Mouse (Mus musculus): ENCODE results near the gene Gopc.
"Not testable (repeated sequence)": the region's sequence is repeated elsewhere in the genome, so short reads cannot be mapped to it uniquely, and the experiment has no call there.

Gopc gene

GRCm38 (mm10) chr10:52298568-52298967 lies 83.4 kb downstream of the Gopc start:
- not testable (repeated sequence) for DNase-seq (ENCODE audit: low spot score in 2 of 2)

GRCm38 (mm10) chr10:52295934-52296333 lies 86.0 kb downstream of the Gopc start:
- DNase-seq (ENCODE audit: low spot score in 2 of 2) = no peak

DNA sequence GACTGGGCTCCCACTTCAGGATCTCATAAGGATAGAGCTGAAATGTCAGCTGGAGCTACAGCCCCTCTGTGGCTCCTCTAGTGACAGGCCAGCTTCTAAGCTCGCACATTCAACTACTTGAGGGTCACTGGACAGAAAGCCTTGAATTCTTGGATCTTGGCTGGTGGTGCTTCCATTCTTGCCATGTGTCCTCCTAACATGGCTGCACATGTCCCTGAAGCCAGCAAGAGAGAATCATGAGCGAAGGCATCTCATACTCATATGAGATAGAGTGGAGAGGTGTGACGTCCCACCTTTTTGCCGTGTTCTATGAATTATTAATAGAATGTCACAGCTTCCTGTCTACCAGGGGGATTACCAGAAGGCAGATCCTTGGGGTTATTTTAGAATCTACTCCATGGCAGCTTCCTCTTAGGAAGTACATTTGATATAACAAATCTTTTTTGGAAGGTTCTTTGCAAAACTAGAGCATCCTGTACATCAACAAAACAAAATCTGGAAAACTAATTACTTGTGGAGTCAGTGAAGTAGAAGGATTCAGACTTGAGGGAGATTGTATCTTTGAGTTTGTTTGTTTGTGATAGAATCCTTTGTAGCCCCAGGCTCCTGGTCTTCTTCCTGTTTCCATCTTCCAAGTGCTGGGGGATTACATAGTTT lies 87.9 kb downstream of the Gopc start:
- DNase-seq (ENCODE audit: low spot score in 2 of 2) = no peak

DNA sequence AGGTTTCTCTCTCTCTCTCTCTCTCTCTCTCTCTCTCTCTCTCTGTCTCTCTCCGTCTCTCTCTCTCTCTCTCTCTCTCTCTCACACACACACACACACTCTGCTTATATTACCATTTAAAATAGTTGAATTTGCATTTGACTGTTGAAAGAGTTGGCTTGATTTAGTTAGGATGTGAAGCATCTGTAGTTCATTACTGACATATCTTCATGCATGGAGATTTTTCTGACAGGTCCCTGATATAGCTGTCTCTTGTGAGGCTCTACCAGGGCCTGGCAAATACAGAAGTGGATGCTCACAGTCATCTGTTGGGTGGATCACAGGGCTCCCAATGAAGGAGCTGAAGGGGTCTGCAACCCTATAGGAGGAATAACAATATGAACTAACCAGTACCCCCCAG lies 89.5 kb downstream of the Gopc start:
- not testable (repeated sequence) for DNase-seq (ENCODE audit: low spot score in 2 of 2)

GRCm38 (mm10) chr10:52289261-52289660 lies 92.7 kb downstream of the Gopc start:
- DNase-seq (ENCODE audit: low spot score in 2 of 2) = no peak

- no peak for DNase-seq (ENCODE audit: low spot score in 2 of 2)
Observed at GRCm38 (mm10) chr10:52287852-52288533, 93.9 kb downstream of the Gopc start.

All from frontal cortex, postnatal 14 days (tissue).